Mouse (Mus musculus) CH12.LX (cell line): Measurements from ENCODE around the gene Tmem88b.

ENCODE experiments used
- CTCF ChIP-seq, 2 experiments: IDR thresholded peaks in 1 of 2; conservative IDR thresholded peaks in 1 of 2; 2 replicates each; pipeline ENCODE4 v1.5.1; 2011 to 2012; ENCODE audit warnings: low read depth in 2 of 2, low read length in 2 of 2, improper control_type of control experiment in 1 of 2, inconsistent platforms in 1 of 2, mild to moderate bottlenecking in 1 of 2, moderate library complexity in 1 of 2
- ELF1 ChIP-seq: IDR thresholded peaks from 2 replicates; pipeline ENCODE4 v1.6.1; 2014; ENCODE audit warnings: low read depth, mild to moderate bottlenecking, inconsistent platforms, low read length, improper control_type of control experiment
- HCFC1 ChIP-seq: IDR thresholded peaks from 2 replicates; pipeline ENCODE4 v1.6.1; 2012; ENCODE audit warnings: low read depth, mild to moderate bottlenecking, inconsistent platforms, low read length, improper control_type of control experiment
- MEF2A ChIP-seq: IDR thresholded peaks from 2 replicates; pipeline ENCODE4 v1.6.1; 2014; ENCODE audit warnings: low read depth, mild to moderate bottlenecking, inconsistent platforms, low read length, improper control_type of control experiment, borderline replicate concordance
- NRF1 ChIP-seq: IDR thresholded peaks from 2 replicates; pipeline ENCODE4 v1.6.1; 2014; ENCODE audit warnings: low read depth, mild to moderate bottlenecking, inconsistent platforms, low read length, improper control_type of control experiment, moderate library complexity
- POLR2A ChIP-seq: IDR thresholded peaks from 2 replicates; pipeline ENCODE4 v1.6.1; 2011; ENCODE audit warnings: low read depth, mild to moderate bottlenecking, improper control_type of control experiment, low read length
- TBP ChIP-seq: conservative IDR thresholded peaks from 2 replicates; pipeline ENCODE4 v1.6.1; 2011; ENCODE audit warnings: low read depth, low read length, improper control_type of control experiment
- ZMIZ1 ChIP-seq: IDR thresholded peaks from 2 replicates; pipeline ENCODE4 v1.6.1; 2012; ENCODE audit warnings: low read depth, mild to moderate bottlenecking, inconsistent platforms, low read length, improper control_type of control experiment
- ZNF384 ChIP-seq: IDR thresholded peaks from 2 replicates; pipeline ENCODE4 v1.6.1; 2012; ENCODE audit warnings: low read depth, low read length, improper control_type of control experiment, inconsistent platforms

- TF ChIP-seq CTCF (conservative IDR thresholded peaks at IDR 0.05 in 1 of 2, IDR thresholded peaks at IDR 0.05 in 1 of 2; ENCODE audit: low read depth in 2 of 2, low read length in 2 of 2): no peak
- TF ChIP-seq TBP: no peak
- TF ChIP-seq ZMIZ1: no peak
- no peak for TF ChIP-seq HCFC1
- no peak for TF ChIP-seq NRF1
- TF ChIP-seq POLR2A: no peak
- TF ChIP-seq MEF2A: no peak
- no peak for TF ChIP-seq ZNF384
- TF ChIP-seq ELF1: no peak
Measured at GRCm38 (mm10) chr4:155745136-155745535, 40.5 kb downstream of the Tmem88b start.
